Mouse (Mus musculus) erythroblast, adult 5-6 weeks (primary cell): ENCODE results near the gene Aff4. TPM values are rescaled to one million over a fixed set of nuclear protein-coding genes. Genes with fewer than 3 reads are reported as not detected.
"Not testable (repeated sequence)": the region's sequence is repeated elsewhere in the genome, so short reads cannot be mapped to it uniquely, and the experiment has no call there.

ENCODE experiments used
- ATAC-seq: replicated peaks from 2 replicates; pipeline ENCODE4 v1.8.0; 2016; ENCODE audit warnings: moderate number of reproducible peaks, mild to moderate bottlenecking, moderate TSS enrichment, inconsistent platforms; ENCODE audit not compliant: poor library complexity, low FRiP score, severe bottlenecking
- total RNA-seq, 2 experiments: library from RNA; stranded (forward) in 1 of 2; stranded (reverse) in 1 of 2; fragments of 150-400 nt in 1 of 2; fragments of 200-764, 138-1000 nt in 1 of 2; gene quantifications; 2 replicates each; pipeline versions ENCODE4 v1.2.3 to v1.2.4; 2015 to 2017; ENCODE audit warnings: low replicate concordance in 2 of 2

Gene Aff4
- total RNA-seq, 2 experiments from 2014 or later = 25.4 to 50.3 TPM

DNA sequence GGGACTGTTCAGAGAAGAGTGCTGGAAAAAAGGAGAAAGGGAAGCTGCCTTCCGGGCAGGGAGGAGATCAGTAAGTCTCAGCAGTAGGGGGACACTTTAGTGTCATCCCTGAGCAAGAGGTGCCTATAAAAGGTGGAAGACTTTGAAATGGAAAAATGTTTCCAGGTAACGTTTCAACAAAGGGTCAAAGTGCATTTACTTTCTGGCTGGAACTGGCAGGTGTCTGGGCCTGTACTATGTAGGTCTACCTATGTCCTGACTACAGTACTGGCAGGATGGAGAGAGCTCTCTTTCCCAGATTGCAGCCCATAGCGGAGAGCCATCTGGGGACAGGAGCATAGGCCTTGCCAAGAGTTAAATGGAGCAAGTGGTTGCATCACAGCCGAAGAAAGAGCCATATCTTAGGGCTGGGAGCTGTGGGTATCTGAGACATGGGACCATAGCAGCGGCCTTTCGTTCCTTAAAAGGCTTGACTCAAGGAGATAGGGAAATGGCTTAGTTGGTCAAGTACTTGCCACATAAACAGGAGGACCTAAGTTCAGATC is 75.2 kb downstream of the Aff4 start:
- ATAC-seq = no peak

DNA sequence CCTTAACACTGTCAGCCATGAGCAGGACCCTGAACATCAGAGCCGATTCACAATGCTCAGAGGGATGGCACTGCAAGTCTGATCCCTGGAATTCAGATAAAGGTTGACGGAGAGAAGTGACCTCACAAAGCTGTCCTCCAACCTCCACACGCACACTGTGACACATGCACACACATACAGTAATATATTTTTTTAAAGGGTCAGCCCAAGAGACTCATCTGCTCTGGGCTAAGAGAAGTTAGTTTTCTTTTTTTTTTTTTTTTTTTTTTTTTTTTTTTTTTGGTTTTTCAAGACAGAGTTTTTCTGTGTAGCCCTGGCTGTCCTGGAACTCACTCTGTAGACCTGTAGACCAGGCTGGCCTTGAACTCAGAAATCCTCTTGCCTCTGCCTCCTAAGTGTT is 76.3 kb downstream of the Aff4 start:
- ATAC-seq = not testable (repeated sequence)

DNA sequence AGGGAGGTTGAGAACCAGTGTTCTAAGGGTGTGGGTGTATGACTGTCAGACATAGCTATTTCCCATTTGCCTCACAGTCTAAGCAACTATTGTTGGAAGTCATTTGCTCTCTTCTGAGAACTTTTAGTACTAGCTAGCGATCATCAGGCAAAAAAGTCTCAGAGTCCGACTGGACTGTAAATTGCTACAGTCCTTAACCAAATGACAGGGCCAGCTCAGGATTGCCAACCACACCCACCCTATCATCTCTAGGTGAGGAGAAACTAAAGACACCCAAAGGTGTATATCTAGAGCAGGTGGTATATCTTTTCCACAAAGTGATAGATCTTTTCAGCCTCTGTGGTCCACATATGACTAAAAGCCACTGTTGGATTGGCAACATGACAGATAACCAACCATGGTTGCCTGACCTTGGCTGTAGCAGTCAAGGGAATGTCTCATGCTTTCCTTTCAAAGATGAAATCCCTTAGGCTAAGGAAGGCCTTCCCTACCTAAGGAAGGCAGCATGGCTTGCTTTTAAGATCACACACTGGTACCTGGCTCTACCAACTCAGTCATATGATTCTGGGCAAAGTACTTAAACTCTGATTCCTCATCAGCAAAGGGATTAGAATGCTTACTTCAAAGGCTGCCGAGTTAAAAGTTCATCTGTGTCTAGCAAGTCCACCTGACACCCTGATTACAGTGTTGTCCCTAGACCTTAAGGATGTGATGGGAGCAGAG is 77.5 kb downstream of the Aff4 start:
- no peak for ATAC-seq

DNA sequence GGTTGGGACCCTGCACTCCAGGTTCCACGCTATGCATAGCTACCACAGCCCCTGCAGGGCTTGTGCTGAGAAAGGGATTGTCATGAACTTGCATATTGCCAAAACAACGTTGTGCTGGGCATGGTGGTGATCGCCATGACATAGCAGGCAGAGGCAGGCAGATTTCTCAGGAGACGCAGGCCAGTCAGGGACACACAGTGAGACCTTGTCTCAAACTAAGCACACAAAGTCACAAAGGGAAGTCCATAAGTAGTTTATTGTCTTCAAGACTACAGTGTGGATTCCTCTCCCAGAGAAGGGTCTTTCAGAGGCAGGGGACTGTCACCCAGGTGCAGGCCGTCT is 78.1 kb downstream of the Aff4 start:
- no peak for ATAC-seq

DNA sequence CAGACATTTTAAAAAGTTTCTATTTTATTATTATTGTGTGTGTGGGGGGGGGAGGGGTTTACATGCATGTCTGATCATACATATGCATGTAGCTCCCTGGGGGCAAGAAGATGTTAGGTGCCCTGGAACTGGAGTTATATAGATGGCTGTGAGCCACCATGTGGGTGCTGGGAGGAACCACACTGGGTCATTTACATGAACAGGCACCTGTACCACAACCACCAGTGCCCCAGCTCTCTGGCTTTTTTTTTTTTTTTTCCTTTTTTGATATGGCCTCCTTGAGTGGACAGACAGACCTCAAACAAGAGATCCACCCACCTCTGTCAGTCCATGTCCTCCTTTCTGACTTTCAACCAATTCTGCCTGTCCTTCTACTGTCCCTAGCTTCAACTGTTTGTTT is 78.5 kb downstream of the Aff4 start:
- no peak for ATAC-seq

DNA sequence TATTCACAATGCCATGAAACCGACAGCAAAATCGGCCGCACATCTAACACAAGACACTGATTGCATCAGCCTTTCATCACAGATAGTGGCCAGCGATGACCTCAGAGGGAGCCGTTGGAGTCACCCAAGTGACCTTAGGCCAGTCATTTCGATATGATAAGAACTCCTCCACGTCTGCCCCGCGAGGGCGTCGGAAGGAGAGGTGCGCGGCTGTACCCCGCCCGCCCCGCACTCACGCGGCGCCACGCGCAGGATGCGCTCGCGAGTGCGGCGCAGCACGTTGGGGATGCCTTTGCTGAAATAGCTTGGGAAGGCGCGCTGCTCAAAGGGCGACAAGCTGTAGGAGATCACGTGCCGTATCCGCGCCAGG is 79.7 kb downstream of the Aff4 start:
- peak; percentile 55 for ATAC-seq

DNA sequence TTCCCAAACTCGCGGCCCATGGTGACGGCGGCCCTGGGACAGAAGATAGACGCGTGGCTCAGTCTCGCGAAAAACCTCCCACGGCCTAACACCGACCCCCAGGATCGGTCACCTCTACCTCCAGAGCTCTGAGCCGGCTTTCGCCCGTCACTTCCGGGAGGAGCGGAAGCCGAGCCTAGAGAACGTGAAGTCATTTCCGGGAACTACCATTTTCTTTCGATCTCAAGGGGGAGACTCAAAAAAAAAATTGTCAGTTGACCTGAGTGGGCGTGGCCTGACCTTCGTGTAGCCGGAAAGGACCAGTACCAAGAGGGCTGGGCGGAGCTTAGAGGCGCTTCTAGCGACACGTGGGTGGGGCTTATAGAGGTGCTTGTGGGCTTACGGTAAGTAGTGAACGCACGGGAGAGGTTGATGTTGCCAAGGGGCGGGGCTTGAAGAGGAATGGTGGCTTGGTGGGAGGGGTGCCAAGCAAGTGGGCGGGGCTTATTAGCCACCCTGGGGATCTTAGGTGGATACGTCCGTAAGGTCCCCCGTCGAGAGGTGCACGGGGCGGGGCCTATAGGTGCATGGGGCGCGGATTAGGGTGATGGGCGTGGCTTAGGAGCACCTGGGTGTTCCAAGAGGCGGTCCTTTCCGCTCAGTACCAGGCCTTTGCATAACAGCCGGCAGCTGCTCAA is 80.2 kb downstream of the Aff4 start, which contains the start of the genes Uqcrq and Gdf9:
Gene Uqcrq, minus strand, starts transcription at position 162 of the 677 bp plus-strand sequence.
Gene Gdf9, plus strand, starts transcription at position 354 of the 677 bp plus-strand sequence.
- ATAC-seq = peak; percentile 89

DNA sequence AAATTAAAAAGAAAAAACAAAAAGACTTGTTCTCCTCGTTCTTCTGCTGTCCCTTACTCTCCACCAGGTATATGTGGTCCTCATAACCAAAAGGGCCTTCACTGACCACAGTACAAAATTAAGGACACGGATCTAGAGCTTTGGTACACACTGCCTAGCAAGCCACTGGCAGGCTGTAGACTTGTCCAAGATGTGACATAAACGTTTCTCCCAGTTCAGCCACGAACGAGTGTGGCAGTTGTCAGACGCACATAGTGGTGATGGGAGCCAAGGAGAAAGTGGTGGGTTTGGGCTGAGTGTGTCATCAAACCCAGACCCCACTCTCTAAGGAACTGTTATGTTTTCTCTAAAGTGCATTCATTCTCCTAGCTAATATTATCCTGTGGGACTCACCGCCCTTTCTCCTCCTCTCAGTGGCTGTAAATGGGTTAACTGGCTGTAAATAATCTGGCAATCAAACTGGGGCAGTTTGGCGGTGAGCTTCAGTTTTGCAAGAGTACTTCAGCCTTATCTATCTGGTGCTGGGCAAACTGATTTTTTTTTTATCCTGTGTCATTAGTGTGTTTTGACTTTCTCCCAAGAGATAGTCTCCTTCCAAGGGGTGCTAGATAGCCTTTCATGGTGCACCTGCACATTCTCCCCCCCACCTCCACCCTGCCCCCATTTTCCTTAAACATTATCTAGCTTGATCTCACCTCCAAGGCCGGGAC is 80.9 kb downstream of the Aff4 start:
- peak; percentile 11 for ATAC-seq

DNA sequence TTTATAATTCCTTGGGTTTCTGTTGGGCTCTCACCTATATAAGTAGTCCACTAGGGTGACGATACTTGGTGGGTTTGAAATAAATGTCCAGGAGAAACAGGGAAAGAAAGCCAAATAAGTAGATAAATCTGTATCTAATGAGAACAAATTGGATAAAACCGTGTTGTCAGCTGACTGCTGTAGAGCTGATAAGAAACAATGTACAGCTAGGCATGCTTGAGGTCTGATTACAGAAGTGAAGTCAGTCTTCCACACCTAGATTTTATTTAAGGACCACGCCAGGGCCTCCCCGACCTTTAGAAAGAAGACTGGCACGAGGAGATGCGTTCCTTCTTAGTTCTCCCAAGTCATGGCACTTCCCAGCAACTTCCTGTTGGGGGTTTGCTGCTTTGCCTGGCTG is 82.4 kb downstream of the Aff4 start:
- ATAC-seq = no peak

DNA sequence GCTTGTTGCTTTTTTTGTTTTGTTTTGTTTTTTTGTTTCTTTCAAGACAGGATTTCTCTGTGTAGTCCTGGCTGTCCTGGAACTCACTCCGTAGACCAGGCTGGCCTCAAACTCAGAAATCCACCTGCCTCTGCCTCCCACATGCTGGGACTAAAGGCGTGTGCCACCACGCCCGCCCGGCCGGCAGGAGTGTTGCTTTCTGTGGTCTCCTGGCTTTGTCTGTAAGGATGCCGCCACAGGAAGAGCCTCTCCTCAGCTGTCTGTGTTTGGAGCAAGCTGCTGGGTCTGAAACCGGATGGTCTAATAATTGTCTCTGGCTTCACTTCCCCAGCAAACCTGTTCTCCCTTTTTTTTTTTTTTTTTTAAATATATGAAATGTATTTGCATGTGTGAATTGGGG is 84.9 kb downstream of the Aff4 start:
- ATAC-seq = no peak

DNA sequence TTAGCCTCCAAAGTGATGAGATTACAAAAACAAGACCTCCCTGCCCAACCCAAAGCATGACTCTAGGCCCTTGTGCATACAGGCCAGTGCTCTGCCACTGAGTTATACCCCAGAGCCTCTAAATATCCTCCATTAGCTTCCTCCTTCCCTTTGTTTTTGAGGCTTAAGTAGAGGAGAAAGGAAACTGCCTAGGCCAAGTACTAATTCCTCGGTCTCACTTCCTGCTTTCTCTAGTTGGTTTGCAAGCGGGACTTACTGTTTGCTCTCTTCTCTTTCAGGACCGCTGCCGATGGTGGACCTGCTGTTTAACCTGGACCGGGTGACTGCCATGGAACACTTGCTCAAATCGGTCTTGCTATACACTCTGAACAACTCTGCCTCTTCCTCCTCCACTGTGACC is 85.7 kb downstream of the Aff4 start:
- ATAC-seq = no peak

DNA sequence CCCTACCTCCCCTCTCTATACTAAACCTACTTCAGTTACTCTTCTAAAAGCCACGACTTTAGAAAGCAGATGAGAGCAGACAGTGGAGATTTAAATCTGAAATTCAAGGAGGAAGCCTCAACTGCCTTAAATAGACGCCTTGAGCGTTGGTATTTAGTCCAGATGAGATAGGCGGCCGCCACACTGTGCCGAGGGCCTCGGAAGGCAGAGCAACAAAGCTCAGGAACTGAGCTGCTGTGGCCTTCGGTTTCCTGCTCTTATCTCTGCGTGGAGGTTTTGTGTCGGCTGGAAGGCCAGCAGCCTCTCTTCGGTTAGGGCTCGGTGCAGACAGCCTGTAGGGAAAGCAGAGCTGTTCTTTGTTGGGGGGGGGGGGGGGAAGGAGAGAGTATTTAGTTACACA is 91.3 kb downstream of the Aff4 start:
- ATAC-seq = no peak

DNA sequence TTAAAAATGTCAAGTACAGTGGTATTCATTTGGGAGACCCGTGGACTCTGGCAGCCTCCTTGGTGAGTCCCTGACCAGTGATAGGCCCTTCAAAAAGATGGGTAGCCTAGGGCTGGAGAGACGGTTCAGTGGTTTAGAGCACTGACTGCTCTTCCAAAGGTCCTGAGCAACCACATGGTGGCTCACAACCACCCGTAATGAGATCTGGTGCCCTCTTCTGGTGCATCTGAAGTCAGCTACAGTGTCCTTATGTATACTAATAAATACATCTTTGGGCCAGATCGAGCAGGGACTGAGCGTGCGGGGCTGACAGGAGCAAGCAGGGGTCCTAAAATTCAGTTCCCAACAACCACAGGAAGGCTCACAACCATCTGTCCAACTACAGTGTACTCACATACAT is 93.2 kb downstream of the Aff4 start:
- ATAC-seq = no peak

DNA sequence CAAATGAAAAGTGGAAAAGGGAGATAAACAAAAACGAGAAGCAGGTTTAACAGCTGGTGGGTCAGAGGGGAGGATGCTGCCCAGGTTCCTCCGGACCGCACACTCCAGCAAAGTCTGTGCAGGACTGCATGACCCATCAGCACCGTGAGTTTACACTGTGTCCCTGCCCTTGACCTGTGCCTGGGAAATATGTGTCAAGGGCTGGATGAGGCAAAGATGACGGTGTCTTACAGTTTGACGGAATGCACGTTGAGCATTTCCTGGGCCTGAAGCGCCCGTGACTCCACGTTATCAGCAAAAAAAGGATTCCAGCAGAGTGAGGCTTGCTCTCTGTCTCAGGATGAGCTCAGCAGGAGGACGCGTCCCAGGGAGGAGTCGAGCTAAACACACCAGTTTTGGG is 94.9 kb downstream of the Aff4 start:
- ATAC-seq = no peak

DNA sequence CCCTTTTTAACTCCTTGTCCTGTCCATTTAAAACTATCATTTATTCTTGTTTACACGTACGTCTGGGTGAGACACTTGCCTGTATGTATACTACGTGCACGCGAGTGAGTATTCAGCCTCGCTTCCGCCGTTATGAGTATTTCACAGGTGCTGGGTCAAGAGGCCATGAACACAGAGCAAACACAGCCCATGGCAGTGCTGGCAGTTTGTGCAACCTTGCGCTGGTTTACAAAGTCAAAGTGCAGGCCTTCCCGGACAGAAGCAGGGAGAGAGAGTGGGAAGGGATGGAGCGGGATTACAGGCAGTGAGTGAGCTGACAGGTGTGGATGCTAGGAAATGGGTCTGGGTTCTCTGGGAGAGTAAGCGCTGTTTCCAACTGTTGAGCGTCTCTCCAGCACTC is 95.5 kb downstream of the Aff4 start:
- no peak for ATAC-seq

DNA sequence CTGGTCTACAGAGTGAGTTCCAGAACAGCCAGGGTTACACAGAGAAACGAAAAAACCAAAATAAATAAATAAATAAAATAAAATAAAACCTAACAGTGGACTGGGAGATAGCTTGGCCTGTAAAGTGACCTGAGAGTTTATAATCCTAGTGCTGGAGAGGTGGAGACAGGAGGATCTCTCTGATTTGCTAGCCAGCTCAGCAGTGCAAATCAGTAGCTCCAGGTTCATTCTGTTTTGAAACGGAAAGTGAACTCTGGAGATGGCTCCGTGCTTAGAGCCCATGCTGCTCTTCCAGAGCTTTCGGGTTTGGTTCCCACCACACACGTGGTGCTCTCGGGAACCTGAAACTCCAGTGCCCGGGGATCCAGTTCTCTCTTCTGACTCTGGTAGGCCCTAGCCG is 97.4 kb downstream of the Aff4 start:
- no peak for ATAC-seq

DNA sequence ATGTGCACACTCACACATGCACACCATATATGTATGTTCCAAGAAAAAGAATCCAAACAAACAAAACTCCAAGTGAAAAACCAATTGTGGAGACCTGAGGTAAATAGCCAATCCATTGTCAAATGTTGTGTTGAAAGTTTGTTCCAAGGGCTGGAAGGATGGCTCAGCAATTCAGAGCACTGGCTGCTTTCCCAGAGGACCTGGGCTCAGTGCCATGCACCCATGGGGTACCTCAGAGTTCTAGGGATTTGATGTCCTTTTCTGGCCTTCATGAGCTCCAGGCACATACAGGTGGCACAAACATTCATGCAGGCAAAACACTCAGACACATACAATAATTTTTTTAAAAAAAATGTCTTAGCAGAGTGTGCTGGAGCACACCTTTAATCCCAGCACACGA is 97.9 kb downstream of the Aff4 start:
- no peak for ATAC-seq

DNA sequence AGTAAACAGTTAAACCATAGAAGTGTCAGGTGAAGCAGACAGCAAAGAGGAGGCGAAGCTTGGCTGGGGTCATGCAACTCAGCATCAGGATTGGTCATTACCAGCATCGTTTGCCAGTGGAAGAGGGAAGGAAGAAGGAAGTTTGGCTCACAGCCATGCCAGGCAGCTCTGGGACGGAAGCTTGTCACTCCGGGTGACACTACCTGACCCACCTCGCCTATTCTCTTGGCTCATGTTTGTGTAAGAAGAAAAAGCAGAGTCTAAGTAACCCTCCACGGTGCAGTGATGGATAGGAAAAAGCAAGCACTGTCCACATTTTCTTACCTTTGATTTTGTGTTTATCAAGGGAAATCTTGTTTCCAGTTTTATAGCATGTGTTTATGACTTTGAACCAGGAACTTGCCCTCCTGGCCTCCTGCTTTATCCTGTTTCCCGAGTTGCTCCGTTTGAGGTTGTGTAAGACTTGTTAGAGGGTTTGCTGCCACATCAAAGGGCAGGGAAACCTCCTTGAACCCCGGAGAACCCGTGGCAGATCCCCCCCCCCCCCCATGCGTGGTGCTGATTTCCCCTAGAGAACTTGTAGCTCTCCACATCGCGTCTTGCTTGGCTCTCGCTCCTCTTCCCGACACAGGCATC is 99.6 kb downstream of the Aff4 start:
- no peak for ATAC-seq

DNA sequence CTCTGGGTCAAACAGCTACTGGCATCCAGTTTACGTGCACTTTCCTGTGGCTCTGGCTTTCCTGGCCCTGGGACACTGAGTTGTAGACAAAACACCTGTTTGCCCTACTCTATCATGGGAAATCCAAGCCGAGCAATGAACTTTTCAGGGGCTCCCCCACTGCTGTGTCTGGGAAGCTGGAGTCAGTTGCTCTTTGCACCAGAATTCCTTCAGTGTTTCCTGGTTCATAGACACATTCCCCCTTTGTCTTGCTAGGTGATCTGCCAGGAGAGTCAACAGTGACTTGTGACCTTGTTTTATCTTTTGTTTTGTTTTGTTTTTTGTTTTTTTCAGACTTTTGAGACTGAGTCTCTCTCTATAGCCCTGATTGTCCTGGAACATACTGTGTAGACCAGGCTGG is 100.7 kb downstream of the Aff4 start:
- no peak for ATAC-seq

DNA sequence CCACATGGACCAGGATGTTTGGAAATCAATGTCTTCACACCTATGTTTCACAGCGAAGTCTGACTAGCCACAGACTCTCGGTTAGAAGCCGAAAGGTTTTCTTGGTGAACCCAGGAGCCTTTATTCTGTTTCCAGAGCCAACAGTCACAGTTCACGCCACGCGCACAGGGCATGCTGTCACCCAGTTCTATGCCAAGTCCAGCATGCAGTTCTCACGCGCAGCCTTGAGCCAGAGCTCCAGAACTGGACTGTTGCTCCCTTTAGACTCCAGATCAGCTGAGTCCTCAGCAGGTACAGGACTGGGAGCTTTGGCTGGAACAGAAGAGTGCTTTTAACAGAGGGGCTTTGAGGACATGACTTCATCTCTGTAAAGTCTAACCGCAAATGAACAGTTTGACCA is 101.8 kb downstream of the Aff4 start:
- ATAC-seq = no peak
